Comparison of ENCODE assay signal across 8 mouse cellular contexts in genomic region chr2:129699484-129700158, GRCm38 (mm10). TPM values are rescaled to one million over a fixed set of nuclear protein-coding genes. Genes with fewer than 3 reads are reported as not detected.
DNase-seq lines count a peak whose midpoint lies in the region; ATAC-seq and TF ChIP-seq lines count a peak whose summit lies in the region.

TSS of gene Pdyn (minus strand) at chr2:129699844.

- ATAC-seq in kidney, embryonic 16.5 days (ENCODE audit: low FRiP score, low TSS enrichment) = peak; percentile 51; the same call in 1 of the 2 replicates
- ATAC-seq in neural tube, embryonic 12.5 days (ENCODE audit: low FRiP score, low read depth) = peak; percentile 66; the same call in 1 of the 2 replicates
- ATAC-seq in granulocyte monocyte progenitor cell, adult 5-6 weeks (replicated peaks; ENCODE audit: poor library complexity, severe bottlenecking) = no peak

- TF ChIP-seq CTCF in kidney, adult 2 months (conservative IDR thresholded peaks at IDR 0.05; ENCODE audit: insufficient read depth, insufficient read length, low read depth, low read length) = no peak

- H3K9ac ChIP-seq in kidney, embryonic 16.5 days (replicated peaks; ENCODE audit: low read length) = no peak within 1 kb of the TSS
- no peak within 1 kb of the TSS for H3K9ac ChIP-seq in neural tube, embryonic 12.5 days

- no peaks in the 10 kb centered on the region for H3K9me3 ChIP-seq in kidney, embryonic 16.5 days (ENCODE audit: low read length)
- H3K9me3 ChIP-seq in embryonic facial prominence, embryonic 10.5 days = no peaks in the 10 kb centered on the region
- no peaks in the 10 kb centered on the region for H3K9me3 ChIP-seq in neural tube, embryonic 12.5 days

- H3K36me3 ChIP-seq in kidney, embryonic 16.5 days (ENCODE audit: insufficient read depth, low read length) = no peaks in the 10 kb centered on the region
- no peaks in the 10 kb centered on the region for H3K36me3 ChIP-seq in kidney, adult 2 months (ENCODE audit: control insufficient read depth, insufficient read depth, low read length)
- no peaks in the 10 kb centered on the region for H3K36me3 ChIP-seq in embryonic facial prominence, embryonic 10.5 days (replicated peaks)
- H3K36me3 ChIP-seq in neural tube, embryonic 12.5 days = no peaks in the 10 kb centered on the region

- peaks cover 19% of the 10 kb centered on the region for H3K27me3 ChIP-seq in kidney, embryonic 16.5 days (ENCODE audit: insufficient read depth, low read length)
- H3K27me3 ChIP-seq in kidney, adult 2 months (replicated peaks; ENCODE audit: control insufficient read depth, insufficient read depth, low read length) = peaks cover 2% of the 10 kb centered on the region
- H3K27me3 ChIP-seq in embryonic facial prominence, embryonic 10.5 days (replicated peaks; ENCODE audit: low read depth, poor library complexity, severe bottlenecking) = peaks cover 53% of the 10 kb centered on the region
- H3K27me3 ChIP-seq in neural tube, embryonic 12.5 days (replicated peaks) = peaks cover 20% of the 10 kb centered on the region; the same call in 1 of the 2 replicates

- TF ChIP-seq POLR2A in kidney, adult 2 months (IDR thresholded peaks at IDR 0.05; ENCODE audit: low read depth, low read length) = no peak

- H3K4me2 ChIP-seq in kidney, embryonic 16.5 days (replicated peaks; ENCODE audit: low read depth, low read length) = peak within 1 kb of the TSS; percentile 41
- peak within 1 kb of the TSS; percentile 49 for H3K4me2 ChIP-seq in neural tube, embryonic 12.5 days (replicated peaks)

- H3K4me3 ChIP-seq in kidney, embryonic 16.5 days (ENCODE audit: low read length) = peak within 1 kb of the TSS; percentile 21; the same call in 1 of the 2 replicates
- H3K4me3 ChIP-seq in kidney, adult 2 months (ENCODE audit: insufficient read depth, low read depth, low read length) = no peak within 1 kb of the TSS
- peak within 1 kb of the TSS; percentile 28 for H3K4me3 ChIP-seq in embryonic facial prominence, embryonic 10.5 days
- H3K4me3 ChIP-seq in neural tube, embryonic 12.5 days = no peak within 1 kb of the TSS

- WGBS in kidney, embryonic 16.5 days = 6% methylated on average over 20 of the region's 20 CpGs
- 8% methylated on average over 20 of the region's 20 CpGs for WGBS in kidney, adult 2 months
- WGBS in embryonic facial prominence, embryonic 10.5 days = 10% methylated on average over 20 of the region's 20 CpGs
- WGBS in neural tube, embryonic 12.5 days = 9% methylated on average over 20 of the region's 20 CpGs

- no peaks in the 10 kb centered on the region for H3K4me1 ChIP-seq in kidney, embryonic 16.5 days (ENCODE audit: insufficient read depth, low read length)
- no peaks in the 10 kb centered on the region for H3K4me1 ChIP-seq in kidney, adult 2 months (ENCODE audit: control insufficient read depth, insufficient read depth, low read length)
- peaks cover 8% of the 10 kb centered on the region for H3K4me1 ChIP-seq in embryonic facial prominence, embryonic 10.5 days
- no peaks in the 10 kb centered on the region for H3K4me1 ChIP-seq in neural tube, embryonic 12.5 days

- DNase-seq in kidney, adult 2 months = no peak
- peak; percentile 45 for DNase-seq in embryonic facial prominence, embryonic 10.5 days (ENCODE audit: low spot score)
- DNase-seq in layer of hippocampus, postnatal 10 days (ENCODE audit: low spot score in 2 of 2) = peak; percentile 30 to 59
- no peak for DNase-seq in adrenal gland, postnatal 14 days
- DNase-seq in cerebellum, adult 11 months = no peak

- H3K27ac ChIP-seq in kidney, embryonic 16.5 days (ENCODE audit: low read length) = no peak within 1 kb of the TSS
- H3K27ac ChIP-seq in kidney, adult 2 months (ENCODE audit: insufficient read depth, low read depth, low read length) = no peak within 1 kb of the TSS
- H3K27ac ChIP-seq in embryonic facial prominence, embryonic 10.5 days (replicated peaks) = no peak within 1 kb of the TSS
- no peak within 1 kb of the TSS for H3K27ac ChIP-seq in neural tube, embryonic 12.5 days

RNA-seq across cellular contexts. Expression of gene Pdyn, which starts in this region (rescaled TPM):
- 0.37 and 0.62 TPM in 2 replicates for polyA plus RNA-seq in kidney, embryonic 16.5 days (2015; fragmentation: Nextera tagmentation; extraction: Ambion mirVana)
- polyA plus RNA-seq in kidney, adult 2 months (2012; rRNA removed) = not detected in 2 replicates
- 0.11 and 0.18 TPM in 2 replicates for polyA plus RNA-seq in embryonic facial prominence, embryonic 10.5 days (2016; fragmentation: Nextera tagmentation; extraction: Ambion mirVana)
- 10 to 100 TPM; 10.3 to 12.0 TPM for total RNA-seq in layer of hippocampus, postnatal 10 days (2021)
- 8.8 and 10.6 TPM in 2 replicates for polyA plus RNA-seq in neural tube, embryonic 12.5 days (2016; fragmentation: Nextera tagmentation; extraction: Ambion mirVana)
- not detected in 2 replicates for total RNA-seq in granulocyte monocyte progenitor cell, adult 5-6 weeks (2014; fragmentation: Nextera tagmentation)
- total RNA-seq in granulocyte monocyte progenitor cell, adult 5-6 weeks (2017) = not detected in 2 replicates
- not detected in 2 replicates for total RNA-seq in adrenal gland, postnatal 14 days (2021)

Comparison
In these comparisons a context has a peak if more than half of its experiments do, and no peak if none do; other contexts are left out.
1. RNA of gene Pdyn (total RNA-seq): 10.3 to 12.0 TPM in layer of hippocampus, postnatal 10 days; not detected in adrenal gland, postnatal 14 days and not detected in granulocyte monocyte progenitor cell, adult 5-6 weeks; every median in the first group is over 10 times any median in the second.
2. Peak in ATAC-seq, H3K4me3 ChIP-seq and H3K4me2 ChIP-seq in kidney, embryonic 16.5 days; RNA of the gene not detected or under 1 TPM.
3. Peak in DNase-seq and H3K4me3 ChIP-seq in embryonic facial prominence, embryonic 10.5 days; RNA of the gene not detected or under 1 TPM.
4. DNase-seq: peak in layer of hippocampus, postnatal 10 days (2 of 2); none in kidney, adult 2 months (single experiment), adrenal gland, postnatal 14 days (single experiment) and cerebellum, adult 11 months (single experiment).